Mouse (Mus musculus): ENCODE results near the gene Aars. TPM values are rescaled to one million over a fixed set of nuclear protein-coding genes. Genes with fewer than 3 reads are reported as not detected.

Gene Aars
- polyA plus RNA-seq (2017; shearing (Covaris generic)): 38.1 TPM

GRCm38 (mm10) chr8:111032916-111033315 lies at the start of gene Aars:
Aars (plus strand) TSS chr8:111033144.

DNA sequence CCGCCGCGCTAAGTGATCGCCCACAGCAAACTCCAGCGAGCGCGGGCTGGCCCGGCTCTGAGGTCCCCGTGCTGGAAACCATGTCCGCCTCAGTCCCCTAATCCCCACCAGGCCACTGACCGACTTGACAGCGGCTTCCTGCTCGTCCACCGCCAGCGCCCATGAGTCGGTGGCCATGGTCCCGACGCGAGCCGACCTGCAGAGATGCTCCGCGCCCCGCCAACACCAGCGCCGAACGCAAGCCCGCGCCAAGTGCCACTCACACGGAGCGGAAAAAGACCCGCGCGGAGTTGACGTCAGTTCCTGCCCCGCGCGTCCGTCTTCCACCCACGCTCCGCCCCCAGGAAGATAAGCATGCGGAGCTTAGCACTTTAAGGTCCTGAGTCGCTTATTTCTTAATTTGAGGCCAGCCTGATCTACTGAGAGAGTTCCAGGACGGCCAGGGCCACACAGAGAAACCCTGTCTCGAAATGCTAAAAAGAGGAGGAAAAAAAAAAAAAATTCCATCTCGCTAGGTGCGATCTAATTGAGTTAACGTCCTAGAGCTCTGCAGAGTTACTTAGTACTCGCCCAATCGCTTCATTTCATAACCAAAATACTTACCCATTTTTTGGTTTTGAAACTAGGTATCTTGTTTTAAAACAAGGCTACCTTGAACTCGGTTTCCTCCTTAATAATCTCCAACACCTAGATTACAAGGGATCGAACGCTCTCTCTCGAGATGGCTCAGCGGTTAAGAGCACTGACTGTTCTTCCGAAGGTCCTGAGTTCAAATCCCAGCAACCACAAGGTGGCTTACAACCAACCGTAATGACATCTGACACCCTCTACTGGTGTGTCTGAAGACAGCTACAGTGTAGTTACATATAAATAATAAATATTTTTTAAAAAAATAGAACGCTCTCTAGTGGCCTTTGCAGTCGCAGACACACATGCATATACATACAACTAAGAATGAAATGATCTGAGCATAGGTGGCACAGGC lies 35.1 kb upstream of the Aars start, which contains the start of gene Ddx19a:
TSS of gene Ddx19a (minus strand) at position 254 of the 985 bp plus-strand sequence.

DNA sequence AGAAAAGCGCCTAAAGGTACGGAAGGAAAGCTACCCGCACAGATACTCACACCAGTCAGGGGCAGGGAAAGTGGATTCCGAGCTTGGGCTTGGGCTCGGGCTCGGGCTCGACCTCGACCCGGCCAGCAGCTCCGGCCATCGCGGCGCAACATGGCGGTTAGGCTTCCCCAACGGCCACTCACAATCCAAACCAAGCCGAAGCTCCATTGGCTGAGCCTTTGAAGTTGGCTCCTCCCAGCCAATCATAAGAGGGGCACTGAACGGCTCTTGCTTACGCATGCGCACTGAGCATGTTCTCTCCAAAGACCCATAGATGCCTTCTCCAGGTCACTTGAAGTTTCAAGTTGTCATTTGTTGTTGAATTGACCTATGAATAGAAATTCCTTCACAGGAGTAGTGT lies 1.4 kb upstream of the Aars start, which contains the start of gene Ddx19b:
TSS of gene Ddx19b (minus strand) at position 180 of the 400 bp plus-strand sequence.

GRCm38 (mm10) chr8:111056158-111056663 lies 23.3 kb downstream of the Aars start, which contains the start of gene Exosc6:
Exosc6 (plus strand) TSS chr8:111056339.

GRCm38 (mm10) chr8:111092326-111092725 lies 59.4 kb downstream of the Aars start, which contains the start of gene Clec18a:
Clec18a (minus strand) TSS chr8:111092426.

GRCm38 (mm10) chr8:111093865-111094718 lies 61.1 kb downstream of the Aars start, which contains the start of gene Pdpr:
Pdpr (plus strand) TSS chr8:111094630.

Other genes starting within 250 kb of the Aars start
- not detected for gene Il34, start 227.2 kb upstream of the Aars start, polyA plus RNA-seq (2017; shearing (Covaris generic))
- 52.9 TPM for gene Cog4, start 186.5 kb upstream of the Aars start, polyA plus RNA-seq (2017; shearing (Covaris generic))
- gene Sf3b3, start 186.4 kb upstream of the Aars start, polyA plus RNA-seq (2017; shearing (Covaris generic)): 203 TPM
- gene Fuk, start 130.7 kb upstream of the Aars start, polyA plus RNA-seq (2017; shearing (Covaris generic)): 8.1 TPM
- 7.7 TPM for gene St3gal2, start 113.2 kb upstream of the Aars start, polyA plus RNA-seq (2017; shearing (Covaris generic))
- 21.2 TPM for gene Ddx19a, start 35.3 kb upstream of the Aars start, polyA plus RNA-seq (2017; shearing (Covaris generic))
- 17.4 TPM for gene Ddx19b, start 1.4 kb upstream of the Aars start, polyA plus RNA-seq (2017; shearing (Covaris generic))
- 48.9 TPM for gene Exosc6, start 23.2 kb downstream of the Aars start, polyA plus RNA-seq (2017; shearing (Covaris generic))
- not detected for gene Clec18a, start 59.3 kb downstream of the Aars start, polyA plus RNA-seq (2017; shearing (Covaris generic))
- 17.2 TPM for gene Pdpr, start 61.5 kb downstream of the Aars start, polyA plus RNA-seq (2017; shearing (Covaris generic))
- 113 TPM for gene Glg1, start 226.1 kb downstream of the Aars start, polyA plus RNA-seq (2017; shearing (Covaris generic))

Data from naive thymus-derived CD4-positive, alpha-beta T cell, adult 5 months (primary cell).